Mouse (Mus musculus) lung, postnatal 0 days (tissue): ENCODE measurements around the gene Ppp1r9a.

Experiments used
- CTCF ChIP-seq: IDR thresholded peaks from 2 replicates; pipeline ENCODE4 v1.5.1; 2016; ENCODE audit warnings: antibody characterized with exemption, mild to moderate bottlenecking
- EP300 ChIP-seq: IDR thresholded peaks from 2 replicates; pipeline ENCODE4 v1.6.1; 2016; ENCODE audit warnings: antibody characterized with exemption, mild to moderate bottlenecking, control low read depth

DNA sequence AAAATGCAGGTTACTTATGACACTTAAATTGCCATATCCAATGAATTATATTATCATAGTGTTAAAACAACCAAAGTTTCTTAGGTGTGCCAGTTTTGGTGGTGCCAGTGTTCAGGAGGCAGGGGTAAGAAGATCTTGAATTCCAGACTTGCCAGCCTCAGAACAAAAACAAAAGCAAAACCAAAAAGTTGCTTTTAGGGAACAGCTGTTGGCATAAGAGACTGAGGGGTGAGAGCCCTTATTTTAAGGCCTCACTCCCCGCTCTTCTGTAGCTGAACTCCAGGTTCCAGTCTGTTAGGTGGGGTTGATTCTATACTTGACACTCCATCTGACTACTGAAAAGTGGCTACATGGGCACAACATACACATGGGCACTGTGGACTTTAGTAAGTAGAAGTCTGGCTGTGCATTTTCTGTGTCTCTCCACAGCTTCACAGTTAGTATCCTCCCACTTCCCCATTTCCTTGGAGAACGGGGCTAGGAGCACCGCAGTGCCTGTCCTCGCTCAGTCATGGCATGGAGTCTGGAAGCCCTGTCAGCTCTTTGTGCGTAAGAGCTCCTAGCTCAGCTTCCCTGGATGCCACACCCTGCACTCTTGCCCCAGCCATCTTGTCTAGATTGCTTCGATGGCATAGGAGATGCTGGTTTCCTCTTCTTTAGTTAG, 103.7 kb downstream of the Ppp1r9a start:
- TF ChIP-seq CTCF (no peak), EP300 (no peak)
